Mouse (Mus musculus) thymus, adult 2 months (tissue): ENCODE data around the gene Kcmf1.
"Not testable (repeated sequence)": the region's sequence is repeated elsewhere in the genome, so short reads cannot be mapped to it uniquely, and the experiment has no call there.

Experiments used
- CTCF ChIP-seq: fragments of 200-500 bp; IDR thresholded peaks from 2 replicates; pipeline ENCODE4 v1.5.1; 2012; ENCODE audit warnings: mild to moderate bottlenecking, control low read depth, low read length, moderate library complexity, borderline replicate concordance; ENCODE audit not compliant: control insufficient read depth, poor library complexity, insufficient read depth; ENCODE audit errors: extremely low read depth
- POLR2A ChIP-seq: fragments of 200-500 bp; IDR thresholded peaks from 2 replicates; pipeline ENCODE4 v1.6.1; 2012; ENCODE audit warnings: mild to moderate bottlenecking, low read length, control low read depth, moderate library complexity; ENCODE audit not compliant: control insufficient read depth, poor library complexity, insufficient read depth; ENCODE audit errors: extremely low read depth

DNA sequence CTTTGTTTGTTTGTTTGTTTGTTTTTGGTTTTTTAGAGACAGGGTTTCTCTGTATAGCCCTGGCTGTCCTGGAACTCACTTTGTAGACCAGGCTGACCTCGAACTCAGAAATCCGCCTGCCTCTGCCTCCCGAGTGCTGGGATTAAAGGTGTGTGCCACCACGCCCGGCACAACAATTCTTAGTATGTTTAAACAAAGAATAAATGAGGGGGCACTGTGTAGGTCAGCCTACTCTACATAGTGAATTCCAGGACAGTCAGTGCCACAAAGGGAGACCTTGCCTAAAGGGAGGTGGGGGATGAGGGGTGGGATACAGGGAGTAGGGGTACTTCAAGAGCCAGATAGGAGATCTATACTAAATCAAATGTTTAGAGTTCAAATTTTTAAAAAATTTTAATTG is 37.1 kb downstream of the Kcmf1 start:
- not testable (repeated sequence) for TF ChIP-seq POLR2A, CTCF
